Mouse (Mus musculus): ENCODE results near the gene Tmem200c.

DNA sequence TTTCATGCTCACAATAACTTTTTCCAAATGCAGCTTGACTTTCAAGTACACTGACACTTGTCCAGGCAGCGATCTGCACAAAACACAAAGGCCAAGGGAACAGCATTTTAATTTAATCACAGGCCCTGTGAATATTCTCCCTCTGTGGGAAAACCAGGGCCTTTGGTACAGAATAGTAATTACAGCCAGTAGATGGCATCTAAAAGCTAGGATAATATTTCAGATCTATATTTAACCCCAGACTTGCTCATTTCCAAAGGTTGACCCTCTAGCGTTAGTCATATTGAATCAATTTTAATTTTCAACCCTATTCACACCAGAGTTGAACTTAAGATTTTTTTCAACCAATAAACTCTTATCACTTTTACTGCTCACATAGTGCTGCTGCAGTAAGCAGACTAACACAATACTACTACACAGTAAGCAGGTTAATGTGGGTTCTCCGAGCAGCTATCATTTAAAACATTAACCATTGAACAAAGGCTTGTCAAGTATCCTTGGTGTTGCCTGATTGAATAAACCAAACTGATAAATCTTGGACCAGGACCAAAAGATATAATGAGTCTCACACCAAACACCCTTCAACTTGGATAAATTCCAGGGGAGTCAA lies 57.2 kb downstream of the Tmem200c start:
- TF ChIP-seq CTCF (IDR thresholded peaks at IDR 0.05; ENCODE audit: borderline replicate concordance, control insufficient read depth, extremely low read depth, insufficient read depth, low read length, poor library complexity), result no peak
- no peak for TF ChIP-seq POLR2A (IDR thresholded peaks at IDR 0.05; ENCODE audit: control insufficient read depth, extremely low read depth, insufficient read depth, low read length, poor library complexity)

Measured in thymus, adult 2 months (tissue).